Mouse (Mus musculus) olfactory bulb, adult 2 months (tissue): ENCODE data around the gene Zfp988.
"Not testable (repeated sequence)": the region's sequence is repeated elsewhere in the genome, so short reads cannot be mapped to it uniquely, and the experiment has no call there.

Experiments
- CTCF ChIP-seq: fragments of 200-500 bp; IDR thresholded peaks from 2 replicates; pipeline ENCODE4 v1.5.1; 2012; ENCODE audit warnings: low read depth, mild to moderate bottlenecking, low read length, moderate library complexity; ENCODE audit not compliant: insufficient read depth
- POLR2A ChIP-seq: fragments of 200-500 bp; IDR thresholded peaks from 2 replicates; pipeline ENCODE4 v1.6.1; 2012; ENCODE audit warnings: mild to moderate bottlenecking, low read depth, low read length, moderate library complexity; ENCODE audit not compliant: insufficient read depth

DNA sequence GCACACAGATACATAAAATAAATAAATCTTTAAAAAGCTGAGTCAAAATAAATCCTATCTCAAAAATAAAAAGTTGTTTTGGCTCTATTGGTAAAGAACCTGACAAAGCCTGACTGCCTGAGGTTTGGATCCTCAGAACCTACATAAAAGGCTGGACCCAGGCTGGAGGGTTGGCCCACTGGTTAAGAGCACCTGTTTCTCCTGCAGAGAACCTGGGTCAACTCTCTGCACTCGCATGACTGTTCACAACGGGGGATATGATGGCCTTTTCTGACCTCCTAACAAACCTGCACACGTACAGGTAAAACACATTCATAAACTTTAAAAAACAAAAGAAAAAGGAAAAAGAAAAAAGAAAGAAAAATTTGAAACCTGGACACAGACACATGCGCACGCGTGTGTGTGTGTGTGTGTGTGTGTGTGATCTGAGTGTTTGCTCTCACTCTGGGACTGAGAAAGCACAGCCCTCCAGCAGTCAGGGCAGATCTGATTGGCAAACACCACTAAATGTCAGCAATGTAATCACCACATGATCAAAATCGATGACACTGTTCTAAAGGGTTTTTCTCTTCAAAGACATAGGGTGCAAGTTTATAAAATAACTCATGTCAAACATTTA, 34.2 kb downstream of the Zfp988 start:
- not testable (repeated sequence) for TF ChIP-seq CTCF, POLR2A
